Mouse (Mus musculus) G1E-ER4 (cell line): ENCODE results near the gene Map3k1. TPM values are rescaled to one million over a fixed set of nuclear protein-coding genes. Genes with fewer than 3 reads are reported as not detected.

Experiments used
- GATA1 ChIP-seq: IDR thresholded peaks from one replicate; pipeline ENCODE4 v1.8.0; 2012; ENCODE audit warnings: low read length, inconsistent platforms
- polyA plus RNA-seq: library from polyadenylated mRNA; stranded (reverse); fragments of >175 nt; gene quantifications from 2 replicates; pipeline ENCODE4 v1.2.3, GENCODE M21; 2012

Gene Map3k1
- 23.3 and 24.0 TPM in 2 replicates for polyA plus RNA-seq

- no peak for TF ChIP-seq GATA1
Observed at GRCm38 (mm10) chr13:111808637-111809465, at the start of gene Map3k1. TSS of gene Map3k1 (minus strand) at chr13:111808993.

- TF ChIP-seq GATA1: no peak
Observed at GRCm38 (mm10) chr13:111856786-111857455, 48.1 kb upstream of the Map3k1 start.

GRCm38 (mm10) chr13:111856232-111856631, 47.4 kb upstream of the Map3k1 start:
- TF ChIP-seq GATA1: no peak

- no peak for TF ChIP-seq GATA1
Observed at GRCm38 (mm10) chr13:111852451-111853224, 43.8 kb upstream of the Map3k1 start.

GRCm38 (mm10) chr13:111850046-111850837, 41.4 kb upstream of the Map3k1 start:
- TF ChIP-seq GATA1: no peak

GRCm38 (mm10) chr13:111845471-111845870, 36.7 kb upstream of the Map3k1 start:
- TF ChIP-seq GATA1: no peak

- no peak for TF ChIP-seq GATA1
Observed at GRCm38 (mm10) chr13:111844313-111844712, 35.5 kb upstream of the Map3k1 start.

GRCm38 (mm10) chr13:111835787-111836186, 27.0 kb upstream of the Map3k1 start:
- no peak for TF ChIP-seq GATA1

- no peak for TF ChIP-seq GATA1
Observed at GRCm38 (mm10) chr13:111834613-111835012, 25.8 kb upstream of the Map3k1 start.

GRCm38 (mm10) chr13:111829473-111829872, 20.7 kb upstream of the Map3k1 start:
- TF ChIP-seq GATA1: no peak

GRCm38 (mm10) chr13:111827481-111827880, 18.7 kb upstream of the Map3k1 start:
- no peak for TF ChIP-seq GATA1

- TF ChIP-seq GATA1: no peak
Observed at GRCm38 (mm10) chr13:111824178-111824577, 15.4 kb upstream of the Map3k1 start.

- TF ChIP-seq GATA1: no peak
Observed at GRCm38 (mm10) chr13:111821727-111822375, 13.1 kb upstream of the Map3k1 start.

- TF ChIP-seq GATA1: no peak
Observed at GRCm38 (mm10) chr13:111819618-111820385, 11.0 kb upstream of the Map3k1 start.
